13 mouse cellular contexts compared by ENCODE assay signal in the genomic region with DNA sequence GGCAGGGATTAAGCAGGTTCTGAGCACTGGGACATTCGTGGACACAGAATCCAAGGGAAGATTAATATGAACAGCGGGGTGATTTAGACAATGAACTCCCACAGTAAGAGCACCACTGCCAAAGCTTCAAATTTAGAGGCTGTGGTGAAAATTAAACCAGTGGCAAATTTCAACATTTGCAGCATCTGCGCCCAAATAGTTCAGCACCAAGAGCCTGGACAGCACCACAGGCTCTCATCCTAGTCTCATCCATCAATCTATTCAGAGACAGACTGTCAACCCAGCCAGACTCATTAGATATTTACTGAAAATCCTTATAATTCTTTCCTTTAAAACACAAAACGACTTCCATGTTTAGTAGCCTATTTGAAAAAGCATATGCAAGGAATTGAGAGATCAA. TPM values are rescaled to one million over a fixed set of nuclear protein-coding genes. Genes with fewer than 3 reads are reported as not detected.
A peak's percentile ranks its signal among the peaks of the same experiment; 100 is the strongest.
DNase-seq lines count a peak whose midpoint lies in the region; ATAC-seq and TF ChIP-seq lines count a peak whose summit lies in the region.
"Had no signal": no experiment of that assay in that cellular context is flagged by ENCODE, and none has a peak within 500 bp of the region (broad histone marks: within the 10 kb centered on the region; RNA-seq: fewer than 3 reads in every experiment).

No protein-coding gene starts in this region.

- peaks cover 54% of the 10 kb centered on the region for H3K27me3 ChIP-seq in lung, embryonic 14.5 days (ENCODE audit: insufficient read depth, low read length)
- H3K27me3 ChIP-seq in limb, embryonic 10.5 days (ENCODE audit: low read depth, poor library complexity, severe bottlenecking), result peaks cover 65% of the 10 kb centered on the region
- H3K27me3 ChIP-seq in kidney, embryonic 15.5 days, result peaks cover 75% of the 10 kb centered on the region
- H3K27me3 ChIP-seq: CH12.LX had no signal

- no peaks in the 10 kb centered on the region for H3K9me3 ChIP-seq in lung, embryonic 14.5 days (ENCODE audit: low read depth, low read length)
- H3K9me3 ChIP-seq in limb, embryonic 10.5 days (replicated peaks), result no peaks in the 10 kb centered on the region
- H3K9me3 ChIP-seq in kidney, embryonic 15.5 days (replicated peaks), result no peaks in the 10 kb centered on the region
- H3K9me3 ChIP-seq: embryonic facial prominence, embryonic 13.5 days; limb, embryonic 12.5 days had no signal

- peak; percentile 39 for DNase-seq in lung, embryonic 14.5 days
- no peak for DNase-seq in lung, postnatal 25 days (ENCODE audit: low spot score)
- DNase-seq in embryo, embryonic 10 days (ENCODE audit: low spot score), result peak; percentile 55
- DNase-seq in limb, embryonic 10.5 days (ENCODE audit: low spot score), result peak; percentile 35
- DNase-seq in retina, postnatal 1 day, result peak; percentile 34
- DNase-seq in gastrocnemius, adult 2 months, result no peak
- DNase-seq: lung, adult 18-20 months; thymus, postnatal 36 days had no signal

- TF ChIP-seq CTCF in lung, embryonic 14.5 days (IDR thresholded peaks at IDR 0.05; ENCODE audit: low read depth), result no peak
- no peak for TF ChIP-seq CTCF in gastrocnemius, adult 2 months (IDR thresholded peaks at IDR 0.05)

- H3K9ac ChIP-seq in lung, embryonic 14.5 days, result no peak overlapping the region
- no peak overlapping the region for H3K9ac ChIP-seq in kidney, embryonic 15.5 days
- H3K9ac ChIP-seq: embryonic facial prominence, embryonic 13.5 days; limb, embryonic 12.5 days had no signal

- H3K4me3 ChIP-seq in lung, embryonic 14.5 days (ENCODE audit: low read depth, low read length), result no peak overlapping the region
- H3K4me3 ChIP-seq in limb, embryonic 10.5 days, result no peak overlapping the region
- H3K4me3 ChIP-seq in kidney, embryonic 15.5 days (replicated peaks), result no peak overlapping the region
- H3K4me3 ChIP-seq in gastrocnemius, adult 2 months, result no peak overlapping the region
- H3K4me3 ChIP-seq: embryonic facial prominence, embryonic 13.5 days; layer of hippocampus, adult 2 months; limb, embryonic 12.5 days had no signal

- no peaks in the 10 kb centered on the region for H3K4me1 ChIP-seq in lung, embryonic 14.5 days (ENCODE audit: insufficient read depth)
- H3K4me1 ChIP-seq in limb, embryonic 10.5 days, result peaks cover 21% of the 10 kb centered on the region
- peaks cover 22% of the 10 kb centered on the region for H3K4me1 ChIP-seq in kidney, embryonic 15.5 days

- no peaks in the 10 kb centered on the region for H3K36me3 ChIP-seq in lung, embryonic 14.5 days (ENCODE audit: insufficient read depth)
- H3K36me3 ChIP-seq in limb, embryonic 10.5 days, result no peaks in the 10 kb centered on the region
- no peaks in the 10 kb centered on the region for H3K36me3 ChIP-seq in kidney, embryonic 15.5 days
- H3K36me3 ChIP-seq: embryonic facial prominence, embryonic 13.5 days; limb, embryonic 12.5 days had no signal

- no peak overlapping the region for H3K4me2 ChIP-seq in lung, embryonic 14.5 days
- H3K4me2 ChIP-seq in kidney, embryonic 15.5 days, result no peak overlapping the region
- H3K4me2 ChIP-seq: embryonic facial prominence, embryonic 13.5 days; limb, embryonic 12.5 days had no signal

- H3K27ac ChIP-seq in lung, embryonic 14.5 days (ENCODE audit: low read depth), result no peak overlapping the region
- H3K27ac ChIP-seq in limb, embryonic 10.5 days, result no peak overlapping the region
- no peak overlapping the region for H3K27ac ChIP-seq in kidney, embryonic 15.5 days
- no peak overlapping the region for H3K27ac ChIP-seq in gastrocnemius, adult 2 months
- H3K27ac ChIP-seq: embryonic facial prominence, embryonic 13.5 days; layer of hippocampus, adult 2 months; limb, embryonic 12.5 days had no signal

- intact Hi-C loops in gastrocnemius, adult 2 months (cut with DNase I), result no loop called here

- ATAC-seq in lung, embryonic 14.5 days (ENCODE audit: insufficient read depth), result no peak
- no peak for ATAC-seq in kidney, embryonic 15.5 days (replicated peaks; ENCODE audit: low FRiP score)

- 9% methylated on average over 4 of the region's 4 CpGs for whole genome bisulfite sequencing in lung, embryonic 14.5 days
- WGBS in limb, embryonic 10.5 days, result 12% methylated on average over 4 of the region's 4 CpGs
- WGBS in kidney, embryonic 15.5 days, result 14% methylated on average over 4 of the region's 4 CpGs

RNA-seq across cellular contexts. Expression of a gene that starts 0.6 kb away (rescaled TPM):
- polyA plus RNA-seq in lung, embryonic 14.5 days (2014; fragmentation: Nextera tagmentation; extraction: Ambion mirVana), result not detected in 2 replicates
- not detected in 2 replicates for polyA plus RNA-seq in limb, embryonic 10.5 days (2016; fragmentation: Nextera tagmentation; extraction: Ambion mirVana)
- 0.08 TPM in 1 of 2 replicates, not detected in the other for polyA plus RNA-seq in kidney, embryonic 15.5 days (2015; fragmentation: Nextera tagmentation; extraction: Ambion mirVana)
- not detected for total RNA-seq in gastrocnemius, adult 2 months (2021)
- total RNA-seq: CH12.LX had no signal

Comparison
In these comparisons a context has a peak if more than half of its experiments do, and no peak if none do; other contexts are left out.
1. DNase-seq: peak in lung, embryonic 14.5 days (single experiment), embryo, embryonic 10 days (single experiment), limb, embryonic 10.5 days (single experiment) and retina, postnatal 1 day (single experiment); none in lung, postnatal 25 days (single experiment) and gastrocnemius, adult 2 months (single experiment).